Mouse (Mus musculus) lung, postnatal 25 days (tissue): Measurements from ENCODE around the gene Gramd1b.

Experiments
- DNase-seq: peaks from one replicate; pipeline ENCODE4 v3.0.0; 2022; ENCODE audit warnings: low spot score

Gramd1b gene

GRCm38 (mm10) chr9:40531027-40531621 lies at the start of gene Gramd1b:
TSS of gene Gramd1b (minus strand) at chr9:40531383.
- no peak for DNase-seq

GRCm38 (mm10) chr9:40578726-40579625 lies 47.8 kb upstream of the Gramd1b start:
- no peak for DNase-seq

- no peak for DNase-seq
Observed at GRCm38 (mm10) chr9:40577132-40577531, 45.9 kb upstream of the Gramd1b start.

- DNase-seq = peak; percentile 78
Observed at GRCm38 (mm10) chr9:40575053-40575985, 44.1 kb upstream of the Gramd1b start.

GRCm38 (mm10) chr9:40571280-40571679 lies 40.1 kb upstream of the Gramd1b start:
- no peak for DNase-seq

GRCm38 (mm10) chr9:40568070-40568469 lies 36.9 kb upstream of the Gramd1b start:
- DNase-seq = peak; percentile 62

GRCm38 (mm10) chr9:40563750-40564149 lies 32.6 kb upstream of the Gramd1b start:
- DNase-seq = no peak

GRCm38 (mm10) chr9:40559646-40560045 lies 28.5 kb upstream of the Gramd1b start:
- no peak for DNase-seq

- no peak for DNase-seq
Observed at GRCm38 (mm10) chr9:40557796-40558195, 26.6 kb upstream of the Gramd1b start.

GRCm38 (mm10) chr9:40556396-40556795 lies 25.2 kb upstream of the Gramd1b start:
- DNase-seq = no peak

- no peak for DNase-seq
Observed at GRCm38 (mm10) chr9:40555243-40555642, 24.1 kb upstream of the Gramd1b start.

- DNase-seq = no peak
Observed at GRCm38 (mm10) chr9:40547876-40548275, 16.7 kb upstream of the Gramd1b start.

GRCm38 (mm10) chr9:40545193-40545592 lies 14.0 kb upstream of the Gramd1b start:
- DNase-seq = no peak

GRCm38 (mm10) chr9:40539588-40540140 lies 8.5 kb upstream of the Gramd1b start:
- DNase-seq = no peak

GRCm38 (mm10) chr9:40537708-40538105 lies 6.5 kb upstream of the Gramd1b start:
- DNase-seq = peak; percentile 43

GRCm38 (mm10) chr9:40537044-40537707 lies 6.0 kb upstream of the Gramd1b start:
- no peak for DNase-seq

GRCm38 (mm10) chr9:40530536-40530935 lies 647 bp downstream of the Gramd1b start:
- no peak for DNase-seq

GRCm38 (mm10) chr9:40528733-40529132 lies 2.5 kb downstream of the Gramd1b start:
- DNase-seq = no peak

GRCm38 (mm10) chr9:40526928-40527327 lies 4.3 kb downstream of the Gramd1b start:
- DNase-seq = no peak

- DNase-seq = no peak
Observed at GRCm38 (mm10) chr9:40522156-40522555, 9.0 kb downstream of the Gramd1b start.

GRCm38 (mm10) chr9:40521097-40521496 lies 10.1 kb downstream of the Gramd1b start:
- no peak for DNase-seq
